Mouse (Mus musculus) frontal cortex, adult (tissue): ENCODE data around the gene Pex11b.
"Not testable (repeated sequence)": the region's sequence is repeated elsewhere in the genome, so short reads cannot be mapped to it uniquely, and the experiment has no call there.

Experiments used
- ATAC-seq: cut with Nextera tagmentation; 2 replicates; pipeline ENCODE4 v1.9.2; 2017; ENCODE audit warnings: mild to moderate bottlenecking, moderate library complexity, mixed read lengths; ENCODE audit not compliant: low TSS enrichment

The Pex11b gene

DNA sequence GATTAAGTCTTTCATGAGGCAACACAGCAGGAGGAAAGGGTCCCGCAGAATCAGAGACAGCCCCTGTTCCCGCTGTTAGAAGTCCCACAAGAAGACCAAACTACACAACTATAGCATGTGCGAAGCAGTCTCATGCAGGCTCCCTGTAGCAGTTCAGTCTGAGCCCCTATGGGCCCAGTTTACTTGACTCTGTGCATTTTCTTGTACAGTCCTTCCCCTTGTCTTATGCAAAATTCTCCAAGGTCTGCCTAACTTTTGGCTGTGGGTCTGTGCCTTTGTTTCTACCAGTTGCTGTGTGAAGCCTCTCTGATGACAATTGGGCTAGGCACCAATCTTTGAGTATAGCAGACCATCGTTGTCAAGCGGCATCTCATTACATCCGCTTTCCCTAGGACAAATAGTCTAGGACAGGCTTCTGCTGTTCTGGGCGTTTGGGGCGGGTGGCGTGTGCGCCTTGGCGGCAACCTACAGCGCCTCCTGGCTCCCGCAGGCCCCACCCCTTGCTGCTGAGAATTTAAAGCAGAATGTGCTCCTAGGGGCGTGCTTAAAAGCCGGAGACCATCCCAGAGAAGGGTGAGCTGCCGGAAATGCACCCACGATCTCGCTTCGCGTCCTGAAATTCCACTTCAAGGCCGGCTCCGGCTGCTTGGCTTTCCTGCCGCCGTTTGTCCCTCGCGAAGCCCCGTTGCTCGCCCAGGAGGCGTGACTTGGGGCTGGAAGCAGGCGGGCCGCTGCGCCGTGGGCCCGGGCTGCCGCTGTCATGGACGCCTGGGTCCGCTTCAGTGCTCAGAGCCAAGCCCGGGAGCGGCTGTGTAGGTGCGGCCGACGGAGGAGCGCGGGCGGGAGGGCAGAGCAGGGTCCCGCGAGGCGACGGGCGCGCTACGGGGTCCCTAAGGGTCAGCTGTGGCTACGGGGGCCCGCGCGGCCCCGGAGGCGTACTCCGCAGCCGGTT lies at the start of gene Pex11b, which contains the start of gene Gm42957:
Pex11b (plus strand) TSS at position 449 of the 952 bp plus-strand sequence.
Gm42957 (plus strand) TSS at position 547 of the 952 bp plus-strand sequence.
- ATAC-seq = peak; percentile 86

DNA sequence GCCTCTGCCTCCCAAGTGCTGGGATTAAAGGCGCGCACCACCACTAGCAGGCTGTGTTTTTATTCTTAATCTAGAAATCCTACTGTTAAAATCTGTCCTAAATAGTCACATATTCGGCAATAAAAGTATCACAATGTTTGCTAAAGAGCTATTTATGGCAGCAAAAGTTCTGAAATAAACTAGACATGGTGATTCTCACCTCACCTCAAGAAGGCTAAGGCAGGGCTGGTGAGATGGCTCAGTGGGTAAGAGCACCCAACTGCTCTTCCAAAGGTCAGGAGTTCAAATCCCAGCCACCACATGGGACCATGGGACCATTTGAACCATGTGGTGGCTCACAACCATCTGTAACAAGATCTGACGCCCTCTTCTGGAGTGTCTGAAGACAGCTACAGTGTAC lies 44.5 kb upstream of the Pex11b start:
- ATAC-seq = no peak

DNA sequence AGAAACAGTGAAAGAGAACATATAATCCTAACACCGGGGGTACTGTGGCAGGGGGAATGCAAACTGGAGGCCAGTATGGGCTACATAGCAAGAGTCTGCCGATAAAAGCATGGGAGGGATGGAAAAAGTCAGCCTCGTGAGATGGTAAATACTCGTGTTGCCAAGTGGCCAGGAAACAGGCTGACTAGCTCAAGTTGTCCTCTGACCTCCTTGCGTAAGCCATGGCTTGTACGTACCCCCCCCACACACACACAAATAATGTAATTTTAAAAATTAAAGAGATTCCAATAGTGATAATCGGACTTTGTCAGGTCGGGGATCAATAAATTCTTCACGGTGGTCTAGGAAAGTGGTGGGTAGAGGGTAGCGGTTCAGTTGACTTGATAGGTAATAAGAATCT lies 41.8 kb upstream of the Pex11b start:
- ATAC-seq = no peak

DNA sequence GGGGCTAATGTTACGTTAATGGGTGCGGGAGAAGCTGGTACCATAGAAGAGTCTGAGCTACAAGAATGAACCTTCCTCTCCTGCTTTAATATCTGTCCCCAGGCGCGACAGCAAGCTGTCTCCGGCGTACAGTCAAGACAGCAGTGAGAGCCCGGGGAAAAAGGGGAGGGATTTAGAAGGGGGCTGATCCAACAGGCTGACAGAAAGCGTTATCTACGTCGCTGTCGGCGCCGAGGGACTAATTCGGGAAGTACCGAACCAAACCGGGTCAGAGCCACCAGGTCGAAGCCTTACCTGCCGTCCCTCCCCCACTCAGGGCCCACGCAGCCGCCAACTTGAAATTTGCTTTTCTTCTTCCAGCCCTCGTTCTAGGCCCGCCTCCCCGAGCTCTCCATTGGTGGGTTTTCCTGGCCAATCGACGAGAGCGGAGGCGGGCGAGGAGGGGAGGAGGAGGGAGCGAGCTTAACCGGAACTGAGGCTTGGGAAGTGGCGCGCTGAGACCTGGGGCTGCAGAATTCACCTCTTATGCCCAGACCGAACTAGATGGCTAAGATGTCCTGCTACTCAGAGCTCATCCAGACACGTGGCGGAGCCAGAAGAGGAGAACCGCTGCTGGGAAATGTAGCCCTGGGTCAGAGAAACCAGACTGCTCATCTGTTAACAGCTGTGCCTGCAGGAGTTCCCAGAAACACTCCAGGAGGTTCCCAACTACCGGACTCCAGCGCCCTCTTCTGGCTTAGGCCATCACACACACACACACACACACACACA lies 41.2 kb upstream of the Pex11b start, which contains the start of gene Polr3gl:
Polr3gl (minus strand) TSS at position 392 of the 771 bp plus-strand sequence.
- peak; percentile 64 for ATAC-seq

DNA sequence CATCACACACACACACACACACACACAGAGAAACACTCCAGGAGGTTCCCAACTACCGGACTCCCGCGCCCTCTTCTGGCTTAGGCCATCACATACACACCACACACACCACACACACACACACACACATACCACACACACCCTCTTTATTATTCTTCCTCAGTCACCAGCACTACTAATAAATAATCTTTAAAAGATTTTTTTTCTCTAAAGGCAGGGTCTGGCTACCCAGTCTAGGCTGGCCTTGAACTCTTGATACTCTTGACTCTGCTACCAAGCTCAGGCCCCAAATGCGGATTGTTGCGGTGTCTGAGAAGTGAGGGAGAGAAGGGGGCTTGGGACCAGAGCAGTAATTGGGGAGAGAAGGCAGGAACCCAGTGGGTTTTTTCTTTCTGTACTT lies 40.3 kb upstream of the Pex11b start:
- ATAC-seq = no peak

DNA sequence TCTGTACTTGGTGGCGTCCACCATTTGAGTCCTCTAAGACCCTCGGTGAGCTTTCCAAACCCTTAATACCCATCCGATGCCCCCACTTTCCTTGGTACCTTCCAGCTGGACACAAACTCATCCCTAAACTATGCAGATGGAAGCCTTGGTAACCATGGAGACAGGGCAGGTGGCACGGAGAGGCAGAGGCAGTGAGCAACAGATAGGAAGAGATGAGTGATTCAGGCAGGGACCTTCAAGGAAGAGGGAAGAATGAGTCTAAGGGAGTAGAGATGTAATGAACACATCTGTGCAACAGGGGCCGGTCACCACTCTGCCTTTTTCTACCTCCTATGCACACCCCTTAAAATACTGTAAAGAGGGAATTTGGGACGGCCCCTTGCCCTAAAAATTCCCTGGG lies 39.5 kb upstream of the Pex11b start:
- ATAC-seq = peak; percentile 21; the same call in 1 of the 2 replicates

DNA sequence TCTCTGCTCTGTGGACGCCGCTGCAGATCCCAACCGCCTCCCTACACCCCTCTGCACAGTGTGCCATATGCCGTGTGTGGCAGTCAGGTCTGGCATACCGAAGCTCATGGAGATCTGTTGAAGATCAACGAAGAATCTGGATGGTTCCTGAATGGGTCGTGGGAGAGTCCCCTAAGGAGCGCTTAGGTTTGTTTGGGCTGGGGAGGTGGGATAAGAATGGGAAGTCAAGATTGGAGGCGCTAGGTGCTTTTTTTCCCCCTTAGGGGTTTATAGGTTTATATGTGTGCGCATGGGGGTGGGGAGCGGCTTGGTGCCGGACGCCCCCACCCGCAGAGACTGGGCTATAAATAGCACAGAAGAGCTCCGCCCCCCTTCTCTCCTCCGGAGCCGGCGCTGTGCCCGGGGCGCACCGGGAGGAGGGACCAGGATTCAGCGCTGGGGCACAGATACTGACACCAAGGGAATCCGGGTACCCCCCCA lies 38.9 kb upstream of the Pex11b start, which contains the start of gene Ankrd34a:
Ankrd34a (plus strand) TSS at position 409 of the 480 bp plus-strand sequence.
- peak; percentile 36 for ATAC-seq

DNA sequence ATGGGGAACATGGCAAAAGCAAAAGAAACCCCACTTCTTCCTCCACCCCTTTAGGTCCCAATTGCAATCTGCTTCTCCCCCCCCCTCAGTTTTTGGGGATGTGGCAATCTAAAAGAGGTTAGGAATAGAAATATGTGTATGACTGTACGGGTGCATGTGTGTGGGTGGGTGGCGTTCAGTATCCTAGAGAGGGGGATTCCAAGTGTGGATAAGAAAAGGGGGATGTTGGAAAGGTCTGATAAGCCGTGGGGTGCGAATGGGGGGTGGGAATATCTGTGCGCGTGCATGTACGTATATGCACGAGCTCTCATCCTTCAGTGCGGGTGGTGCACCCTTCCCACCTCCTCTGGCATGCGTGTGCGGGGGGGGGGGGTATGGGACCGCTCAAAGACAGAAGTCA lies 38.3 kb upstream of the Pex11b start:
- no peak for ATAC-seq

DNA sequence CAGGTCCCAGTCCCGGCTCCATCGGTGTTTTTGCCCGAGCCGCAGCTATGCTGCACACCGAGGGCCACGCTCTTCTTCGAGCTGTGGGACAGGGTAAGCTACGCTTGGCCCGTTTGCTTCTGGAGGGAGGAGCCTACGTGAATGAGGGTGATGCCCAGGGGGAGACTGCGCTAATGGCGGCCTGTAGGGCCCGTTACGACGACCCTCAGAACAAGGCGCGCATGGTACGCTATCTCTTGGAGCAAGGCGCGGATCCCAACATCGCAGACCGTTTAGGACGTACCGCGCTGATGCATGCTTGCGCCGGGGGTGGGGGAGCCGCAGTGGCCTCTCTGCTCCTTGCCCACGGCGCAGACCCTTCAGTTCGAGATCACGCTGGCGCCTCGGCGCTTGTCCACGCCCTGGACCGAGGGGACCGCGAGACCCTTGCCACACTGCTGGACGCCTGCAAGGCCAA lies 37.7 kb upstream of the Pex11b start:
- no peak for ATAC-seq

DNA sequence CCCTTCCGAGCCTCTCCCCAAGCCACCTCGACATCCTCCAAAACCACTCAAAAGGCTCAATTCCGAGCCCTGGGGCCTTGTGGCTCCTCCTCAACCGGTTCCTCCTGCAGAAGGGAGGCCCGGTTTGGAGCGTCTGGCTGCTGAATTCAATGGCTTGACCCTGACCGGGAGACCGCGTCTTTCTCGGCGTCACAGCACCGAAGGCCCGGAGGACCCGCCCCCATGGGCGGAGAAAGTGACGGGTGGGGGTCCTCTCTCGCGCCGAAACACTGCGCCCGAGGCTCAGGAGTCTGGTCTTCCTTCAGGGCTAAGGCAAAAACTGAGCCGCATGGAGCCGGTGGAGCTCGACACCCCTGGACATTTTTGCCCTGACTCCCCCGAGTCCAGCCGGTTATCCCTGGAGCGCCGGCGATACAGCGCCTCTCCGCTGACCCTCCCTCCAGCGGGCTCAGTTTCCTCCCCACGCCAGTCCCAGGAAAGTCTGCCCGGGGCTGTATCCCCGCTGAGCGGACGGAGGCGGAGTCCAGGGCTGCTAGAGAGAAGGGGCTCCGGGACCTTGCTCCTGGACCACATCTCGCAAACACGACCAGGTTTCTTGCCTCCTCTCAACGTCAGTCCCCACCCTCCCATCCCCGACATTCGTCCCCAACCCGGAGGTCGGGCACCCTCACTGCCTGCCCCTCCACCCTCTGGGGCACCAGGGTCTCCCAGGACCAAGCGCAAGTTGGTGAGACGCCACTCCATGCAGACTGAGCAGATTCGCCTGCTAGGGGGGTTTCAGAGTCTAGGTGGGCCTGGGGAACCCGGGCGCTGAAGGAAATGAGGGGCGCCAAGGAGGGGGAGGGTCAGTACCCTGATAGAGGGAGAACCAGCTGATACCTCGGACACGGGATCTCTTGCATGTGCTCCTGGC lies 36.8 kb upstream of the Pex11b start:
- ATAC-seq = no peak

DNA sequence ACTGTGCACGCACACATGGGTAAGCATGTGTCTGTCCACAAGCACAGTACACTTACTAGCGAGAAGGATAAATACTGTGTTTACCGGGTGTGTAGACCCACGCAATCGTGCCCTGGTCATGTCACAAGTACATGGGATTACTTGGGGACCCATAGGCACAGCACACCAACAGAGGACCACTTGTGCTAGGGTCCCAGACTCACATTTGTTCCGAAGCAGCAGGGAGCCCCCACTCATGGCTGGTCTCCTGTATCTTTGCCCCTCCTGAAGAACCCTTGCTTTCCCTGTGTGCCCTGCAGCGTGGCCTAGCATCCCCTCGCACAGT lies 36.1 kb upstream of the Pex11b start:
- no peak for ATAC-seq

DNA sequence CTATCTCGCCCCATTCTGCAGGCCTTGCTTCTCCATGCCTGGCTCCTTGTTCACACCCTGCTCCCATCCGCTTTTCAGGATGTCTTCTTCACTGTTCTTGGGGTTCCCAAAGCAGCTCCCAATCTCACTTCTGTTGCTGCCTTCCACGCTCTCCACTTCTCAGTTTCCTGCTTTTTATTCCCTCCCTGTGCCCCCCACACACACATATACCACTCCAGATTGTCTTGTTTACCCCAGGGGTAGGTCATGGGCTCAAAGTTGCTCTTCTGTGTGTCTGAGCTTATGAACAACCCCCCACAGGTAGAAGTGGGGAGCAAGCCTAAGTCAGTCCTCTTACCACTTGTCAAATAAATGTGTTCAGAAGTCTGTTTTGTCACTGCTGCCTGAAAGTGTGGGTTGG lies 35.8 kb upstream of the Pex11b start:
- no peak for ATAC-seq

DNA sequence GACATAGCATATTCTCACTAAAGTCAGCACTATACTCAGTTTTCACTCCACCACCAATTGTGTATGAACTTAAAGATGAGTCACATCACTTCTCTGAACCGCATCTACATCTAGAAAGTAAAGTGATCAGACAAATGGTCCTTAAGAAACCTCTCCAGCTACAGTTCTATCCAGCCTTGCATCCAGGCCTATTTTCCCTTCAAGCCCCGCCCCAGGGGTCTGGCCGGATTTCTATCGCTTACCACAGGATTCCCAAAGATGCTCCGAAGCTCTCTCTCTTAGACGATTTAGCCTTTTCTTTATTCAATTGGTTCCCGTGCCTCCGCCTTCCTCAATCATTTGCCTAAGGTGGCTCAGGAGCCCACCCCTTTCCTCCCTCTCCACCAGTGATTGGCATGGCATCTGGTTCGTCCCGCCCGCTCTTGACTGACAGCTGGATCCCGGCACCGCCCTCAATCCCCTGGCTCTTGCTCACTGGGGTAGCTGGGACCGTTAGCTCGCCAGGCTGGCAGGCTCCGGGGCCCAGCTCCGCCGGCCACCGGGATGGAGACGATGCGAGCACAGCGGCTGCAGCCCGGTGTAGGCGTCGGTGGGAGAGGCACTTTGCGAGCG lies 34.4 kb upstream of the Pex11b start, which contains the start of gene Lix1l:
Lix1l (plus strand) TSS at position 511 of the 612 bp plus-strand sequence.
- peak; percentile 69 for ATAC-seq

DNA sequence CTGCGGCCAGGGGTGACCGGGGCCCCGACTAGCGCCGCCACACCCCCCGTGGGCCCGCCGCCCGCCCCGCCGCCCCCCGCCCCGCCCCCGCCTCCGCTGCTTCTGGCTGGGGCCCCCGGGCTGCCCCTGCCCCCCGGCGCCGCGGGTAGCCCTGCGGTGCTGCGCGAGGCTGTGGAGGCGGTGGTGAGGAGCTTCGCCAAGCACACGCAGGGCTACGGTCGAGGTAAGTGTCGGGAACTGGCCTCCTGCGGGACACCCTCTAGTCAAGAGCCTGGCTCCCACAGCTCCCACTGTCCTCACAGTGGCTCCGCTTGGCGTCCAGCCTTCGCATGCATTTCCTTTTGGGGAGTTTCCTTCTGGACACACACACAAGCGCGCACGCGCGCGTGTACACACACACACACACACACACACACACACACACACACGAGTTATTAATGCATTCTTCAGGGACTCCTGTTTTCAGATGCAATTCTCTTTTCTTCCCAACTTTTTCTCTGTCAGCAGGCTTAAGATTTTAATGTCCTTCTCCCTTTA lies 33.9 kb upstream of the Pex11b start:
- no peak for ATAC-seq

DNA sequence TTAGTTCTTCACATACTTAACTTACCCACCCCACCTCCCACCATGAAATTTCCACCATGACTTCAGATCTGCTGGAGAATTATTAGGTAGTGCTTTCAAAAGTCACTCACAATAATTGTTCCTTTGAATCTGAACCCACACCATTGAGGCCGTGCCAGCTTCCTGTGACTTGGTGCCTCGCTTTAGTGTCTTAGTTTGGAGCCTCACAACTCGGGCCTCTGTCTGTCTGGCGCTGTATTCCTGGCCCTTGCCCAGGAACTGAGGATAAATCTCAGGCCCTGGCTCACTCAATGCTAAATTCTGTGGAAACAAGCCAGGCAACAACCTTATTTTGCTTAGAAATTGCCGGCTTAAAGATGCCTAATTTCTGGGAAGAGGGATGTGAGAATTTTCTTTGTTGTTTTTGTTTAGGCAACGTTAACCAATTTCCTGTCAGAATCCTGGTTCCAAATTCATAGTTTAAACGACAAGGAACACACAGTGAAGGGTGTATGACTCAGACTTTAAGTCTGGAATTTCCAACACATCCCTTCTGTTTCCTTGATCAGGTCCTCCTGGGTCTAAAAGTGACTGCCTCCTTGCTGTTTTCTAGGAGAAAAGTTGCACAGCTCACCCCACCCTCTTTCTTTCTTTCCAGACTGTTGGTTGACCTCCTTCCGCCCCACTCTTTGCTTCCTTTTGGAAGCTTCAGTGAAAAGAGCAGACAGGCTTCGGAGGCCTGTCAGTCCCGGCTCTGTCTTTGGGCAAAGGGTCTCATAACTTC lies 33.1 kb upstream of the Pex11b start:
- ATAC-seq = no peak

DNA sequence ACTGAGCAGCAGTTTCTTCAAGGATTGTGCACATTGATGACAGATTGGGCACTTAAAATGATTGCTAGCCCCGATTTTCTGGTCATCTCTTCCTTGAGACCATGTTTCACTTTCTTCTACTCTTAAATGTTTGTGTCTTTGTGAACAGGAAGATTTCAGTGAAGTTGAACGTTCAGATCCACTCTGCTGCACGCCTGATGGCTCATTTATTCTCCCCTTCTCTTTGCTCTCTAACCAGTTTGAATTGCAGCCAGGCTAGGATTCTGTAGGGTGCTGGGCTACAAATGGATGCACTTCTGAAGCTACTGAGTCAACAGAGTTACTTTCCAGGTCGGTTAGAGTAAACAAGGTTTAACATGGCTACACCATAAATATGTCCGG lies 32.5 kb upstream of the Pex11b start:
- no peak for ATAC-seq

DNA sequence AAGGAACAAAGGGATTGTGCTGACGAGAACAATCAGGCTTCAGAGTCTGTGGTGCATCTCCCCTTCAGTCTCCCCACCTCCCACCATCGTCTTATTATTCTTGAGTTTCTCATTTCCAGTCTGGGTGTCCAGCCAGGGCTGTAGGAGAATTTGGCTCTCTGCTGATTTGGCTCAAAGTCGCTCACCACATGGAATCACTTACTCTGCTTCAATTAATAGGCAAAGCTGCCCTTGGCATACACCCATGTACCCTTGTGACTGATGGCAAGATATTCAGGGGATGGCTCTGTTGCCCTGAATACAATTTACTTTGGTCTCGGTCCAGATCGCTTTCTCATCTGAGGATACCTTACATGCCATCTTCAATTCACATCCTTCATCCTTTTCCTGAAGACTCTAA lies 31.9 kb upstream of the Pex11b start:
- ATAC-seq = no peak

DNA sequence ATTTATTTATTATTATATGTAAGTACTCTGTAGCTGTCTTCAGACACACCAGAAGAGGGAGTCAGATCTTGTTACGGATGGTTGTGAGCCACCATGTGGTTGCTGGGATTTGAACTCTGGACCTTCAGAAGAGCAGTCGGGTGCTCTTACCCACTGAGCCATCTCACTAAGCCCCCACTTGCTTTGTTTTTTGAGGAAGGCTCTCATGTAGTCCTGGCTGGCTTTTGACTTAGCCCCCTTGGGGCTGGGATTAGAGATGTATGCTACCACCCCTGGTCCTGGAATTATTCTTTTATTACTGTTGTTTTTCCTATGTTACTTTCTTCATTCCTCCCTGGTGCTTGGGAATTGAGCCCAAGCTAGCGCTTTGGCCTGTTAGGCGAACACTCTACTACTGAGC lies 29.2 kb upstream of the Pex11b start:
- not testable (repeated sequence) for ATAC-seq

DNA sequence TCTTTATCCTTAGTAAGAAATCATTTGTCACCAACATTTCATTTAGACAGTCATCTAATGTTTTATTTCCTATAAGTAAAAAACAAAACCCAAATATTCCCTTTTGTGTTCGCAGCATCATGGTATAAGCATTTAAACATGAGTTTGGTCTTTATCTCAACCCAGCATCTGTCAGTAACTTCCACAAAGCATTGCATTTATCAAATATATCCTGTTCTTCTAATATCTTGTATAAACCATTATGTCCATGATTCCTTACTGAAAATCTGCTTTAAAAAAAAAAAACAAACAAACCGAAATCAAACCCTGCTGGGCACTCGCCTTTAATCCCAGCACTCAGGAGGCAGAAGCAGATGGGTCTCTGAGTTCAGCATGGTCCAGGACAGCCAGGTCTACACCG lies 28.6 kb upstream of the Pex11b start:
- no peak for ATAC-seq

DNA sequence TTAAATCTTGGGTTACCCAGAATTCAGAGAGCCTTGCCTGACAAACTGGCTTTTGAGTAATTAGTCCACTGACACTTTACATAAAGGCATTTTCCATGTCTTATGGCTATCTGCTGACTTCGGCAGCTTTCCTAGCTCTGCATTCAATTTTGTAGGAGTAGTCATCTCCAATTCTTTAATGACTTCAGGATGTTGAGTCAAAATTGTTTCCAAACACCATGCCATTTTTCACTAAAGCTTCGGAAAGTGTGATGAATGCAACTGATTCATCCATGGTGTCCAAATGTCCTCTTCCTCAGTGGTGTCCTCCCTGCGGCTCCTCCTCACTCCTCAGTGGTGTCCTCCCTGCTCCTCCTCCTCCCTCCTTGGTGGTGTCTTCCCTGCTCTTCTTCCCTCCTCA lies 17.2 kb upstream of the Pex11b start:
- ATAC-seq = no peak
